Mouse (Mus musculus) MEL (cell line): ENCODE results near the gene Nolc1. TPM values are rescaled to one million over a fixed set of nuclear protein-coding genes. Genes with fewer than 3 reads are reported as not detected.

Source experiments
- DNase-seq: peaks from one replicate; pipeline ENCODE4 v3.0.0; 2011; ENCODE audit warnings: low read depth, low spot score
- H3K27ac ChIP-seq: 2 replicates; pipeline ENCODE4 v1.5.1; 2012; ENCODE audit warnings: low read depth, mild to moderate bottlenecking, control low read depth, low read length, moderate library complexity; ENCODE audit not compliant: control insufficient read depth
- H3K27me3 ChIP-seq, 2 experiments: fragments of 150-350 bp in 1 of 2; sonication (generic) in 1 of 2; 2 replicates each; pipeline ENCODE4 v1.6.1; 2012; ENCODE audit warnings: low read length in 2 of 2, mild to moderate bottlenecking in 2 of 2, improper control_type of control experiment in 1 of 2, moderate library complexity in 1 of 2; ENCODE audit not compliant: insufficient read depth in 2 of 2, control insufficient read depth in 1 of 2
- H3K36me3 ChIP-seq, 2 experiments: 2 replicates each; pipeline ENCODE4 v1.6.1; 2012 to 2014; ENCODE audit warnings: low read length in 2 of 2, improper control_type of control experiment in 1 of 2, inconsistent platforms in 1 of 2, mild to moderate bottlenecking in 1 of 2; ENCODE audit not compliant: insufficient read depth in 2 of 2, control insufficient read depth in 1 of 2
- H3K4me1 ChIP-seq, 2 experiments: fragments of 150-350 bp in 1 of 2; sonication (generic) in 1 of 2; 2 replicates each; pipeline ENCODE4 v1.6.1; 2012; ENCODE audit warnings: low read length in 2 of 2, improper control_type of control experiment in 1 of 2, mild to moderate bottlenecking in 1 of 2; ENCODE audit not compliant: insufficient read depth in 2 of 2, control insufficient read depth in 1 of 2
- H3K4me3 ChIP-seq, 2 experiments: fragments of 150-350 bp in 1 of 2; sonication (generic) in 1 of 2; 2 replicates each; pipeline ENCODE4 v1.5.1; 2012; ENCODE audit warnings: low read depth in 2 of 2, low read length in 2 of 2, mild to moderate bottlenecking in 2 of 2, moderate library complexity in 2 of 2, control low read depth in 1 of 2, improper control_type of control experiment in 1 of 2; ENCODE audit not compliant: control insufficient read depth in 1 of 2, insufficient read depth in 1 of 2
- H3K79me2 ChIP-seq: 2 replicates; pipeline ENCODE4 v1.6.1; 2012; ENCODE audit warnings: mild to moderate bottlenecking, low read length, moderate library complexity; ENCODE audit not compliant: control insufficient read depth, poor library complexity, insufficient read depth
- H3K9ac ChIP-seq: 2 replicates; pipeline ENCODE4 v1.6.1; 2012; ENCODE audit warnings: low read depth, mild to moderate bottlenecking, control low read depth, low read length, moderate library complexity; ENCODE audit not compliant: control insufficient read depth, poor library complexity, severe bottlenecking
- H3K9me3 ChIP-seq: fragments of 150-350 bp; sonication (generic); replicated peaks from 2 replicates; pipeline ENCODE4 v1.6.1; 2012; ENCODE audit warnings: mild to moderate bottlenecking, low read length, improper control_type of control experiment, moderate library complexity; ENCODE audit not compliant: insufficient read depth
- CTCF ChIP-seq, 3 experiments: IDR thresholded peaks in 2 of 3; conservative IDR thresholded peaks in 1 of 3; 2 replicates each; pipeline ENCODE4 v1.5.1; 2011 to 2012; ENCODE audit warnings: low read length in 3 of 3, low read depth in 2 of 3, mild to moderate bottlenecking in 2 of 3, improper control_type of control experiment in 1 of 3, inconsistent platforms in 1 of 3, mixed read lengths in 1 of 3, moderate library complexity in 1 of 3; ENCODE audit not compliant: control insufficient read depth in 1 of 3, insufficient read depth in 1 of 3, poor library complexity in 1 of 3, severe bottlenecking in 1 of 3
- E2F4 ChIP-seq: IDR thresholded peaks from 2 replicates; pipeline ENCODE4 v1.6.1; 2011; ENCODE audit warnings: low read depth, low read length, improper control_type of control experiment, borderline replicate concordance
- ELF1 ChIP-seq: IDR thresholded peaks from 2 replicates; pipeline ENCODE4 v1.6.1; 2014; ENCODE audit warnings: low read depth, mild to moderate bottlenecking, inconsistent platforms, low read length, improper control_type of control experiment, moderate library complexity
- GATA1 ChIP-seq: IDR thresholded peaks from 2 replicates; pipeline ENCODE4 v1.6.1; 2011; ENCODE audit warnings: low read depth, low read length, improper control_type of control experiment
- HCFC1 ChIP-seq: IDR thresholded peaks from 2 replicates; pipeline ENCODE4 v1.6.1; 2012; ENCODE audit warnings: low read depth, mild to moderate bottlenecking, inconsistent platforms, low read length, improper control_type of control experiment, moderate library complexity
- MAFK ChIP-seq: IDR thresholded peaks from 2 replicates; pipeline ENCODE4 v1.6.1; 2011; ENCODE audit warnings: low read depth, mild to moderate bottlenecking, low read length, improper control_type of control experiment, borderline replicate concordance
- MEF2A ChIP-seq: IDR thresholded peaks from 2 replicates; pipeline ENCODE4 v1.6.1; 2014; ENCODE audit warnings: low read depth, mild to moderate bottlenecking, inconsistent platforms, low read length, improper control_type of control experiment; ENCODE audit not compliant: poor library complexity, insufficient replicate concordance, severe bottlenecking; ENCODE audit errors: extremely low read depth
- MXI1 ChIP-seq: IDR thresholded peaks from 2 replicates; pipeline ENCODE4 v1.6.1; 2011; ENCODE audit warnings: mild to moderate bottlenecking, low read depth, low read length, improper control_type of control experiment
- NRF1 ChIP-seq: IDR thresholded peaks from 2 replicates; pipeline ENCODE4 v1.6.1; 2014; ENCODE audit warnings: low read depth, mild to moderate bottlenecking, inconsistent platforms, low read length, improper control_type of control experiment, moderate library complexity; ENCODE audit not compliant: poor library complexity, insufficient read depth, severe bottlenecking
- POLR2A ChIP-seq, 2 experiments: IDR thresholded peaks; 2 replicates each; pipeline ENCODE4 v1.6.1; 2011 to 2012; ENCODE audit warnings: low read length in 2 of 2, mild to moderate bottlenecking in 2 of 2, control low read depth in 1 of 2, improper control_type of control experiment in 1 of 2, low read depth in 1 of 2, moderate library complexity in 1 of 2; ENCODE audit not compliant: control insufficient read depth in 1 of 2, insufficient read depth in 1 of 2, poor library complexity in 1 of 2
- RCOR1 ChIP-seq: IDR thresholded peaks from 2 replicates; pipeline ENCODE4 v1.6.1; 2012; ENCODE audit warnings: low read depth, mild to moderate bottlenecking, inconsistent platforms, low read length, improper control_type of control experiment
- SIN3A ChIP-seq: IDR thresholded peaks from 2 replicates; pipeline ENCODE4 v1.6.1; 2012; ENCODE audit warnings: low read length, improper control_type of control experiment, inconsistent platforms
- SMC3 ChIP-seq: IDR thresholded peaks from 2 replicates; pipeline ENCODE4 v1.6.1; 2011; ENCODE audit warnings: low read depth, low read length, improper control_type of control experiment
- TAL1 ChIP-seq: IDR thresholded peaks from 2 replicates; pipeline ENCODE4 v1.6.1; 2012; ENCODE audit warnings: mild to moderate bottlenecking, inconsistent platforms, low read length, moderate library complexity, mixed read lengths
- UBTF ChIP-seq: IDR thresholded peaks from 2 replicates; pipeline ENCODE4 v1.6.1; 2012; ENCODE audit warnings: low read depth, mild to moderate bottlenecking, inconsistent platforms, low read length, improper control_type of control experiment, moderate library complexity, borderline replicate concordance; ENCODE audit not compliant: insufficient read depth
- USF2 ChIP-seq, 2 experiments: IDR thresholded peaks; 2 replicates each; pipeline ENCODE4 v1.6.1; 2011 to 2012; ENCODE audit warnings: improper control_type of control experiment in 2 of 2, low read length in 2 of 2, borderline replicate concordance in 1 of 2, inconsistent platforms in 1 of 2, low read depth in 1 of 2, mild to moderate bottlenecking in 1 of 2; ENCODE audit not compliant: insufficient read depth in 1 of 2
- ZC3H11A ChIP-seq: IDR thresholded peaks from 2 replicates; pipeline ENCODE4 v1.6.1; 2012; ENCODE audit warnings: low read depth, mild to moderate bottlenecking, inconsistent platforms, low read length, improper control_type of control experiment
- ZKSCAN1 ChIP-seq: IDR thresholded peaks from 2 replicates; pipeline ENCODE4 v1.6.1; 2012; ENCODE audit warnings: low read depth, mild to moderate bottlenecking, inconsistent platforms, low read length, improper control_type of control experiment, moderate library complexity
- ZMIZ1 ChIP-seq: IDR thresholded peaks from 2 replicates; pipeline ENCODE4 v1.6.1; 2012; ENCODE audit warnings: low read depth, mild to moderate bottlenecking, inconsistent platforms, low read length, improper control_type of control experiment, moderate library complexity
- polyA plus RNA-seq, 2 experiments: library from polyadenylated mRNA; stranded (reverse) in 1 of 2; unstranded in 1 of 2; fragments of >175 nt in 1 of 2; fragments of >200 nt in 1 of 2; gene quantifications; 2 replicates each; pipeline versions ENCODE4 v1.2.1 to v1.2.4; 2012; ENCODE audit warnings: low replicate concordance in 2 of 2, low read depth in 1 of 2; ENCODE audit not compliant: insufficient read length in 2 of 2, insufficient read depth in 1 of 2, missing spikeins in 1 of 2
- total RNA-seq: library from RNA; depleted of rRNA; stranded (reverse); fragments of 300-350 nt; gene quantifications from 2 replicates; pipeline ENCODE4 v1.2.3, GENCODE M21; 2012

Nolc1 gene
- total and polyA plus RNA-seq, 3 experiments = 213 to 753 (median 294) TPM

- TF ChIP-seq TAL1 (peak; percentile 42; the same call in 1 of the 2 replicates), SIN3A (peak; percentile 98), MAFK (no peak), UBTF (no peak), NRF1 (no peak), GATA1 (peak; percentile 61), E2F4 (no peak), ZMIZ1 (no peak), CTCF (IDR thresholded peaks at IDR 0.05 in 2 of 3, conservative IDR thresholded peaks at IDR 0.05 in 1 of 3; ENCODE audit: control insufficient read depth in 1 of 3, insufficient read depth in 1 of 3, low read depth in 2 of 3, low read length in 3 of 3, poor library complexity in 1 of 3, severe bottlenecking in 1 of 3) (no peak), SMC3 (no peak), HCFC1 (peak; percentile 38; the same call in 1 of the 2 replicates), USF2 (IDR thresholded peaks at IDR 0.05; ENCODE audit: borderline replicate concordance in 1 of 2, insufficient read depth in 1 of 2, low read depth in 1 of 2, low read length in 2 of 2) (no peak)
- TF ChIP-seq, all 39 proteins: peak for 14
These were observed 14.8 kb upstream of the Nolc1 start (continued) for GRCm38 (mm10) chr19:46060845-46061244.

GRCm38 (mm10) chr19:46068054-46068453, 7.6 kb upstream of the Nolc1 start:
- no peak for DNase-seq
- H3K36me3 ChIP-seq = peaks cover 0 to 43% of the 10 kb centered on the region in 2 experiments; a peak in 2 of 4 replicates
- H3K27ac ChIP-seq = no peak overlapping the region
- no peaks in the 10 kb centered on the region for H3K27me3 ChIP-seq
- no peak overlapping the region for H3K4me3 ChIP-seq
- H3K4me1 ChIP-seq = no peaks in the 10 kb centered on the region
- no peak overlapping the region for H3K9ac ChIP-seq
- TF ChIP-seq RCOR1 = no peak
- TF ChIP-seq ZC3H11A = no peak
- no peak for TF ChIP-seq UBTF
- TF ChIP-seq TAL1 = no peak
- no peak for TF ChIP-seq MXI1
- no peak for TF ChIP-seq ELF1
- TF ChIP-seq MEF2A = no peak
- TF ChIP-seq ZMIZ1 = no peak
- no peak for TF ChIP-seq NRF1
- H3K9me3 ChIP-seq = no peaks in the 10 kb centered on the region
- peaks cover 17% of the 10 kb centered on the region; the same call in 1 of the 2 replicates for H3K79me2 ChIP-seq

DNA sequence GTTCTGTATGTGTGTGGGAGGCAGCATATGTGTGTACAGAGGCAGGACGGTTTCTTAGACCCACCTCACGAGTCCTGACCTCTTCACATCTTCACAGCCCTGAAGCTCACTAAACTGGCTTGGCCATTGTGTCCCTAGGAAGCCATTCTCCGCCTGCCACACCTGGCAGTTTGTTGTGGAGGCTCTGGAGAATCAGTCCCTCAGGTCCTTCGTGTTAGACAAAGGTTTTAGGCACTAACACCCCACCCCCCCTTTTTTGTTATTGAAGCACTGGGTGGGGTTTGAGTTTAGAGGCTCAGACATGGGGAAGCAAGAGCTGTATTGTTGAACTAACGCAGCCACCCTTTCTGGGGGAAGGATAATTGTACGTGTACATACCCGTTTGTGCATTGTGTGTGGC, 2.4 kb upstream of the Nolc1 start:
- DNase-seq = no peak
- no peak overlapping the region for H3K9ac ChIP-seq
- TF ChIP-seq SIN3A (no peak), ZC3H11A (no peak), POLR2A (IDR thresholded peaks at IDR 0.05; ENCODE audit: control insufficient read depth in 1 of 2, insufficient read depth in 1 of 2, low read depth in 1 of 2, low read length in 2 of 2, poor library complexity in 1 of 2) (peak in 1 of 2 experiments; percentile 35; a peak in 1 of 4 replicates), ZKSCAN1 (no peak)

More for the DNA sequence above, 2.4 kb upstream of the Nolc1 start:
- no peaks in the 10 kb centered on the region for H3K27me3 ChIP-seq
- peaks cover 8 to 15% of the 10 kb centered on the region in 2 experiments for H3K36me3 ChIP-seq
- peaks cover 25% of the 10 kb centered on the region for H3K79me2 ChIP-seq
- H3K4me3 ChIP-seq = no peak overlapping the region
- H3K4me1 ChIP-seq = peaks cover 2 to 10% of the 10 kb centered on the region in 2 experiments; a peak in 3 of 4 replicates
- no peaks in the 10 kb centered on the region for H3K9me3 ChIP-seq
- no peak overlapping the region for H3K27ac ChIP-seq
